Mouse (Mus musculus): ENCODE data around the gene Dhx16.

Gene Dhx16

DNA sequence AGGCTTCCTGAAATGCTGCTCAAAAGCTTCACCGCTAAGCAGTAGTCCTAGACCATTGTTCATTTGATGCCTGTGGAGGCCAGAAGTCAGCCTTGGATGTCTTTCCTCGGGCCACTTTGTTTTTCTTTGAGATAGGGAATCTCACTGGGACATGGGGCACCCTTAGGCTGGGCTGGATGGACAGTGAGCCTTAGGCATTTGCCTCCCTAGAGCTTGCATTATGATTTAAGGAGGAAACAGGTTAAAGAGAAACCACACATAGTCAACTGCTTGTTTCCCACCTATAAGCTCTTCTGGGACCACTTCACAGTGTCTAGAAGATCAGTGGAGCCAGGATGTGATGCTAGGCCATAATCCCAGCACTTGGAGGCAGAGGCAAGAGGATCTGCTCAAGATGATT is 19.8 kb upstream of the Dhx16 start:
- DNase-seq (ENCODE audit: extremely low spot score, low spot score), result no peak

DNA sequence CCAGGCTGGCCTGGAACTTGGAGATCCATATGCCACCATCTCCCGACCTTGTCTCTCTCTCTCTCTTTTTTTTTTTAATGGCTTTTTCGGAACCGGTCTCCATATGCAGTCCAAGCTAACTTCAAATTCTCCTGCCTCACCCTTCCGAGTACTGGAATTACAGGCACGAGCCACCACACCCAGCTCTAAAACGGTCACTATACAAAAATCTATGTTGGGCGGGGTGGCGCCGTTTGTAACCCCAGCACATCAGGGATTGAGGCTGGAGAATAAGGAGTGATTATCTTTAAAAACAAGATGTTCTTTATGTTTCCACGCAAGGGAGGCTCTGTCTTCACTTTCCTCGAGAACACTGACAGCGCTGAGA is 18.8 kb upstream of the Dhx16 start:
- peak; percentile 22 for DNase-seq (ENCODE audit: extremely low spot score, low spot score)

DNA sequence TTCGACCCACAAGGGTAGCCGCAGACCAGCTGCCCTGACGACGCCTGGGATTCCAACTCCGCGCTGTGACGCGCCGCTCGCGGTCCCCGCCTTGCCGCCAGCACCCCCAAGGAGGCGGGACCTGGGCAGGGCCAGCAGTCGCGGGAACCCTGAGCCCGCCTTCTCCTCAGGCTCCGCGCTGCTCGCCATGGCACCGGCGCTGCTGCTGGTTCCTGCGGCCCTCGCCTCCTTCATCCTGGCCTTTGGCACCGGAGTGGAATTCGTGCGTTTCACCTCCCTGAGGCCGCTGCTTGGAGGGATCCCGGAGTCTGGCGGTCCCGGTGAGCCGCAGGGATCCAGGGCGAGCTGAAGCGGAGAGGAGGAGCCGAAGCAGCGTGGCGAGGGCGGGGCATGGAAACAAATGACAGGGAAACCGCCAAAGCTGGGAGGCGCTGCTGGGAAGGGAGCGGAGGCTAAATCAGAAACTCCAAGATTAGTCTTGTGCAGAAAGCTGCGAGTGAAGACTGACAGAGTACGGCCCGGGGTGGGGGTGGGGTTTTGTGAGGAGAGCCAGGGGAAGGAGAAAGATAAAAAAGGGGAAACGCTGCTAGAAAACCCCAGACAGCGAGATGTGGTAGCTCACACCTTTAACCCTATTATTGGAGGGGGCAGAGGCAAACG is 18.3 kb upstream of the Dhx16 start, which contains the start of gene Nrm:
Gene Nrm (plus strand): TSS at position 121 of the 660 bp plus-strand sequence.
- DNase-seq (ENCODE audit: extremely low spot score, low spot score), result peak; percentile 92

- peak; percentile 34 for DNase-seq (ENCODE audit: extremely low spot score, low spot score)
Observed at GRCm38 (mm10) chr17:35864832-35865353, 14.7 kb upstream of the Dhx16 start.

DNA sequence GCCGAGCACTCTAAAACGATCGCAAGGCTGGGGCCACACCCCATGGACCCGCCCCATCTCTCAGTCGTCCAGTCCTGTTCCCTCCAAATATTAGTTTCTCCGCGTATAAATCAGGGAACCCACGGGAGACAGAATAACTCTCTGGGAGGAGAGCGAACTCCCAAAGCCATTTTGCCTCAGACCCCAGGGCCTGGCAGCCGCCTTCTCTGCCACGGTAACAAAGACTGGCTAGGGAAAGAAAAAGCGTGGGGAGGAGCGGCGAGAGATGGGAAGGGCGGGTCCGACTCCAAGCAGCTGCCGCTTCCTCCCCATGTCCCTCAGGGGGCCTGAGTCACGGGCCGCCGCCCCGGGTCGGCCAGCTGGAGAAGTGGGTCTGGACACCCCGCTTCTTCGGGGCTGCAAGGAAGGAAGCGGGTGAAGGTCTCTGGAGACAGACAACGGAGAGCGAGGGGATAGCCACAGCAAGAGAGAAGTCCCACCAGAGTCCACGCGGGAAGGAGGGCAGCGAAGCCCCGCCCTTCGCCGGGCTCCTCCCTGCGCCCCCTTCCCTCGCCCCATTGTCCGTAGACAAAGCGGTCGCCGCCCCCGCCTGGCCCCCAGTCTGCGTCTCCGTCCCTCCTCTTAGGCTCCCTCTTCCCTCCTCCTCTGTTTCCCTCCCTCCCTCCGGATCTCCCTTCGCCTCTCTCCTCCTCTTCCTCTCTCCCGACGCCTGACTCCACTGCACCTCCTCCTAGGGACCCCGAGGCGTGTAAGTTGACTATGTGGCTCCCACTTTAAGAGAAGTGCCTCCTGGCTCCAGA is 13.9 kb upstream of the Dhx16 start, which contains the start of gene Ppp1r18:
Gene Ppp1r18 (plus strand): TSS at position 113 of the 800 bp plus-strand sequence.
- DNase-seq (ENCODE audit: extremely low spot score, low spot score), result peak; percentile 88

DNA sequence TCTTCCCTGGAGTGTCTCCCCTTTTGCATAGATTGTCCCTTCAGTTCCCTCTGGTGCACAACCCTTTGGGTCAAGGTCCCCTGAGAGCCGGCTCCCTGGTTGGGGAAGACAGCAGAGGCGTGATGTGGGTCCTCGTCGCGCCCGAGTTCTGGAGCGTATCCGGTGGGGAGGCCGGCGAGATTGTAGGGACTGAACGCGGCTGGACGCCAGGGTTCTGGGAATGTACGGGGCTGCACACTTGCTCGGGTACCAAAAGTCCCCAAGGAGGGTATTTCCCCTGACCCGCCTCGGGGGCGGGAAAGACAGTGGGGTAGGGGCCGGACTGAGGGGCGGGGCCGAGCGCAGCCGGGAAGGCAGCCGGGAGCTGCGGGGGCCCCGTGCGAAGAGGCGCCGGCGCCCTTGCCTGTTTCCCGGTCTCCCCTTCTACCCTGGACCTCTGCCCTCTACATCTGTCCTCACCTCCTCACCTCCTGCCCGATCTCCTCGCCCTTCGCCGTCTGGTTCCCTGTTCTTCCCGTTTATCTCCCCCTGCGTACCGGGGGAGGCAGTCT is 13.3 kb upstream of the Dhx16 start:
- DNase-seq (ENCODE audit: extremely low spot score, low spot score), result no peak

GRCm38 (mm10) chr17:35866911-35867890 is 12.4 kb upstream of the Dhx16 start:
- peak; percentile 48 for DNase-seq (ENCODE audit: extremely low spot score, low spot score)

DNA sequence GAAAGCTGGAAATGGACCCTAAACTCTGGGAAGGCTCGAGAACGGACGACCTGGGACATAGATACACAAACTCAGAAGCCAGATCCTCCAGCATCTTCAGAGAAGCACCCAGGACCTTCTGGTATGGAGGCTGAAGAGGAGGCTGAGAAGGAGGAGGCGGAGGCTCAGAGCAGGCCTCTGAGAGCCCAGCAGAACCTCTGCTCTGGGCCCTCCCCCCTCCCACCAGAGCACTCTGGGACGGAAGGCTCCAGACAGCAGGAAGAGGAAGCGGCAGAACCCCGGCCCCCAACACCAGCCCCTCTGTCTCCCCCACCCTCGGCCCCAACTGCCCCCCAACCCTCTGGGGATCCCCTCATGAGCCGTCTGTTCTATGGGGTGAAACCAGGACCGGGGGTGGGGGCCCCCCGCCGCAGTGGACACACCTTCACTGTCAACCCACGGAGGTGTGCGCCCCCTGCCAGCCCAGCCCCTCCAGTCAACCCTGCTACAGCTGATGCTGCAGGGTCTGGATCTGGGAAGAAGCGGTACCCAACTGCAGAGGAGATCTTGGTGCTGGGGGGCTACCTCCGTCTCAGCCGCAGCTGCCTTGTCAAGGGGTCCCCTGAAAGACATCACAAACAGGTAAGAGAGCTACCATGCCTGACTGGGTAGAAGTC is 11.3 kb upstream of the Dhx16 start:
- peak; percentile 18 for DNase-seq (ENCODE audit: extremely low spot score, low spot score)

DNA sequence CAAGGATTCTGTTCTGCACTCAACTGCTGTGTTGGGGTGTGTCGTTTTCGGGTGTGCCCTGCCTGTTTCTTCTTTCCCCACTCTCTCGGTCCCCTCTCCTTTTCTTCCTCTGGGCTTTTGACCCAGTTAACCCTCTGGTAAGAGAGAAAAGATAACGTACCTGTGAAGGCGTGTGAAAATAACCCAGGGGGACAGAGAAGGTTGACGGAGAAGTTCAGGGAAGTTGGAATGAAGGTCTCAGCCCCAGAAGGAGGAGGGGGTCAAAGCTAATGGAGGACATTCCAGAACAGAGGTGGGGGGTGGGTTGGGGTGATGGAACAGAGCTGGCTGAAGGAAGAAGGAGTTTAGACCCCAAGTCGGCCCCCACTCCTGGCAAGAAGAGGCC is 10.7 kb upstream of the Dhx16 start:
- no peak for DNase-seq (ENCODE audit: extremely low spot score, low spot score)

GRCm38 (mm10) chr17:35869346-35870067 is 10.1 kb upstream of the Dhx16 start:
- DNase-seq (ENCODE audit: extremely low spot score, low spot score), result peak; percentile 54

DNA sequence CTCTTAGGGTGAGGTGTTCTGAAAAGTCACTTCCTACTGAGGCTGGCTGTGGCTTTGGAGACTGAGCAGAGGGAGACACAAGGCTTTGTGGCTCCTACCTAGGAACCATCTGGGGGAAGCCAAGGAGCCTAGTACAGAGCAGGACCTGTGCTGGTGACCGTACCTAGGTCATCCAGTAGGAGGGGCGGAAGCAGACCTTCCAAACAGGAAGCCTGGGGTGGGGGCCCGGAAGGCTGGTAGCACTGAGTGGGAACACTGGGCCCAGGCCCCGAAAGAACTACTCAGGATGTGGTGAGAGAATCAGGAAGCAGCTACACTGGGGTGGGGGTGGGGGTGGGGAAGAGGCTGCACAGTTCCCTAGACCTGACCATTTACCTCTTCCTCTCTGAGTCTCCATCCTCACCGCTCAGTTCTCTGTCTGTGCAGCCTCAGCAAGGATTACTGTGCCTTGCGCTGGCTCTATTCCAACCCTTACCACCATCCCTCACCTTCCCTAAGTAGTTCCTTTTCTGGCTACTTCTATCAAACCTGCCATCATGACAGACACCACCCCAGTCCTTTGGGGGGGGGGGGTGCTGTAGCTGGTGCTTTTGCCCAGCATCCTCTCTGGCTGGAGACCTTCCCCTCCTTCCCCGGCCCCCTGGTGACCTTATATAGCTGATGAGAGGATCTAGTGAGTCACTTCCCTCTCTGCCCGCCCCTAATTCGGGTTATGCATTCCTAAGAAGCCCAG is 9.3 kb upstream of the Dhx16 start:
- DNase-seq (ENCODE audit: extremely low spot score, low spot score), result no peak

DNA sequence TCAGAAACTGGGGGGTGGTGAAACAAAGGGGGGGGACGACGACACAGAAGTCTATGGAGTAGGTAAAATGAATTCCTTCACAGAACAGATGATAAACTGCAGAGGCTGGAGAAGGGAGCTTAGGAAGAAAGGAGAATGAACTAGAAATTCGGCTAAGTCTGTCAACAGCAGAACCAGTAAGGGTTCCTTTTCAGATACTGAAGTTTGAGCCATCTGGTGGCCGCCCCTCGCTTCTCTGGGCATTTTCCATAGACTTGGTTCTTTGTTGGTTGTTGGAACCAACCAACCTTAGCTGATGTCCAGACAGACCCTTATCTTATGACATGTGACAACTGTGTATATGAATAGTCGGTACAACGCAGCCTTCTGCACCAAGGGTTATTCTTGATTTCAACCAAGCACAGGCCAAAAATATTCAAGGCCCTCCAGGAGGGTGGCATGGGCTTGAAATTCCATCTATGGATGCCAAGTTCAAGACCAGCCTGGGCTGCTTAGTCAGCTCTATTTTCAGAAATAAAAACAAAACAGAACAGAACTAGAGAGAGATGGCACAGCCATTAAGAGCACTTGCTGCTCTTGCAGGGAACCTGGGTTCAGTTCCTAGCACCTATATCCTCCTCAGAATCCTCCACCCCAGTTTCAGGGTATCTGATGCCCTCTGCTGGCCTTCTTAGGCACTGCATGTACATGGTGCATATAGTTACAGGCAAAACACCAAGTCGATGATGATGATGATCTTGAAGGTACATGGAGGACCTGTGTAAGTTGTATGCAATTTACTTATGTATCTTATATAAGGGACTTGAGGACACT is 8.5 kb upstream of the Dhx16 start:
- no peak for DNase-seq (ENCODE audit: extremely low spot score, low spot score)

GRCm38 (mm10) chr17:35873774-35874519 is 5.7 kb upstream of the Dhx16 start:
- DNase-seq (ENCODE audit: extremely low spot score, low spot score), result peak; percentile 88

DNA sequence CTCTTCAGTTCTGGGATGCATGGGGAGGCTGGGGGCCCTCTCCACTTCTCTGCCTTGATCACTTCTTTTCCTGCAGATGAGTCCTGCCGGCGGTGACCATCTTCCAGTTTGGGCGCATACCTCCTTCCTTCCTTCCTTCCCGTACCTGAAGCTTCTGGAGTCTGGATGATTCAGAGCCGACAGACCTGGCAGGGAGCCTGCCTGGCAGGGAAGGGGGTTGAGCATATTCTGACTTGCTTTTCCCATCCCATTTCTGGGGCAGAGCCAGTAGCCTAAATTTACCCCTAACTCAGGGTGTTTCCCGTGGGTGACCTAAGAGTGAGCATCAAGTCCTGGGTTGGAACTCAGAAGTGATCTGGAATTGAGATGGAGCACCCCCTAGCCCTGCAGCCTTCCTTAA is 4.9 kb upstream of the Dhx16 start:
- no peak for DNase-seq (ENCODE audit: extremely low spot score, low spot score)

- DNase-seq (ENCODE audit: extremely low spot score, low spot score), result no peak
Observed at GRCm38 (mm10) chr17:35882924-35883323, 3.3 kb downstream of the Dhx16 start.

DNA sequence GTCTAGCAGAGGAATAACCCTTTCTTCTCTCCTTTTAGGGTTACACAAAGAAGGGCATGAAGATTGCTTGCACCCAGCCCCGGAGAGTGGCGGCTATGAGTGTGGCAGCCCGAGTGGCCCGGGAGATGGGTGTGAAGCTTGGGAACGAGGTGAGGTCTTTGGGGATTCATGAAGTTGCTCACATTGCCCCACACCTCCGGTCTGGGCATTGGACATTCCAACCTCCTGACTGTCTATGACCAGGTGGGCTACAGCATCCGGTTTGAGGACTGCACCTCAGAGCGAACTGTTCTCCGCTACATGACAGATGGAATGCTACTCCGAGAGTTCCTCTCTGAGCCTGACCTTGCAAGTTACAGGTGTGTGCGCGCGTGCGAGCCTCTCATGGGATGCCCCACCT is 4.2 kb downstream of the Dhx16 start:
- DNase-seq (ENCODE audit: extremely low spot score, low spot score), result no peak

GRCm38 (mm10) chr17:35887725-35888124 is 8.1 kb downstream of the Dhx16 start:
- DNase-seq (ENCODE audit: extremely low spot score, low spot score), result no peak
